Mouse (Mus musculus) ES-Bruce4 (cell line): ENCODE data around the gene Aldh8a1. TPM values are rescaled to one million over a fixed set of nuclear protein-coding genes. Genes with fewer than 3 reads are reported as not detected.

ENCODE experiments used
- H3K27ac ChIP-seq: 2 replicates; pipeline ENCODE4 v1.5.1; 2012; ENCODE audit warnings: low read length, inconsistent platforms; ENCODE audit not compliant: insufficient read depth
- H3K27me3 ChIP-seq: 2 replicates; pipeline ENCODE4 v1.6.1; 2012; ENCODE audit warnings: mild to moderate bottlenecking, low read length, inconsistent platforms; ENCODE audit not compliant: control insufficient read depth, poor library complexity, insufficient read depth, severe bottlenecking
- H3K36me3 ChIP-seq: 2 replicates; pipeline ENCODE4 v1.6.1; 2012; ENCODE audit warnings: inconsistent platforms, mild to moderate bottlenecking, low read length, moderate library complexity; ENCODE audit not compliant: control insufficient read depth, poor library complexity, insufficient read depth, severe bottlenecking
- H3K4me1 ChIP-seq: one replicate; pipeline ENCODE4 v1.8.1; 2011; ENCODE audit warnings: low read length; ENCODE audit not compliant: control insufficient read depth, insufficient read depth
- H3K4me3 ChIP-seq: 2 replicates; pipeline ENCODE4 v1.5.1; 2011; ENCODE audit warnings: low read depth, mild to moderate bottlenecking, low read length
- H3K9ac ChIP-seq: 2 replicates; pipeline ENCODE4 v1.6.1; 2012; ENCODE audit warnings: low read depth, mild to moderate bottlenecking, inconsistent platforms; ENCODE audit not compliant: poor library complexity, severe bottlenecking
- H3K9me3 ChIP-seq: replicated peaks from 2 replicates; pipeline ENCODE4 v1.6.1; 2012; ENCODE audit warnings: mild to moderate bottlenecking, low read length, inconsistent platforms; ENCODE audit not compliant: control insufficient read depth, poor library complexity, insufficient read depth, severe bottlenecking
- CTCF ChIP-seq: IDR thresholded peaks from one replicate; pipeline ENCODE4 v1.8.1; 2011; ENCODE audit warnings: low read depth, low read length
- EP300 ChIP-seq: IDR thresholded peaks from 2 replicates; pipeline ENCODE4 v1.6.1; 2011; ENCODE audit warnings: low read depth, low read length; ENCODE audit not compliant: insufficient read depth
- POLR2A ChIP-seq: IDR thresholded peaks from one replicate; pipeline ENCODE4 v1.8.1; 2011; ENCODE audit warnings: low read length; ENCODE audit not compliant: insufficient read depth
- polyA plus RNA-seq: library from polyadenylated mRNA; stranded (reverse); fragments of >200 nt; gene quantifications from 2 replicates; pipeline ENCODE4 v1.2.4, GENCODE M21; 2011; ENCODE audit warnings: low read depth; ENCODE audit not compliant: missing spikeins, insufficient read depth, insufficient read length

The Aldh8a1 gene
- polyA plus RNA-seq, 1 experiment: not detected

GRCm38 (mm10) chr10:21401259-21401658, 24.2 kb downstream of the Aldh8a1 start:
- no peaks in the 10 kb centered on the region for H3K4me1 ChIP-seq
- no peaks in the 10 kb centered on the region; the same call in 1 of the 2 replicates for H3K27me3 ChIP-seq
- no peaks in the 10 kb centered on the region for H3K36me3 ChIP-seq
- no peaks in the 10 kb centered on the region for H3K9me3 ChIP-seq
- TF ChIP-seq CTCF: no peak
- TF ChIP-seq POLR2A: no peak
- no peak overlapping the region for H3K9ac ChIP-seq
- H3K27ac ChIP-seq: no peak overlapping the region
- H3K4me3 ChIP-seq: no peak overlapping the region

DNA sequence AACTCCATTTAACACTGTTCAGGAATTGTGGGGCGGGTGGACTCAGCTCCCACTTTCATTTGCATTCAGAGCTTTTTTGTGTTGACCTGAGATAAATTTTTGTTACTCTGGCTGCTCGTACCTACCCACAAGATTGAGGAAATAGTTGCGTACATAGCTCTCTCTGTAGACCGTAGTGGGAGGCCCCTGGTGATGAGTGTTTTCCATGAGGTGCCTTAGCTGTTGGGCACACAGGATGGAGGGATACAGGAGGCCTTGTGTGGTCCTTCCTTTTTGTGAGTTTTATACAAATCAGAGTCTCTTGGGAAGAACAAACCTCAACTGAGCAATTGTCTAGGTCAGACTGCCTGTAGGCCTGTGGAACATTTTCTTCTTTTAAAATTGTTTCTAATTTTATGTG, 27.7 kb downstream of the Aldh8a1 start:
- H3K9ac ChIP-seq: no peak overlapping the region
- H3K36me3 ChIP-seq: no peaks in the 10 kb centered on the region
- H3K27ac ChIP-seq: no peak overlapping the region
- no peak overlapping the region for H3K4me3 ChIP-seq
- H3K4me1 ChIP-seq: no peaks in the 10 kb centered on the region
- H3K27me3 ChIP-seq: no peaks in the 10 kb centered on the region
- no peak for TF ChIP-seq POLR2A
- TF ChIP-seq EP300: no peak
- TF ChIP-seq CTCF: no peak
- no peaks in the 10 kb centered on the region for H3K9me3 ChIP-seq

DNA sequence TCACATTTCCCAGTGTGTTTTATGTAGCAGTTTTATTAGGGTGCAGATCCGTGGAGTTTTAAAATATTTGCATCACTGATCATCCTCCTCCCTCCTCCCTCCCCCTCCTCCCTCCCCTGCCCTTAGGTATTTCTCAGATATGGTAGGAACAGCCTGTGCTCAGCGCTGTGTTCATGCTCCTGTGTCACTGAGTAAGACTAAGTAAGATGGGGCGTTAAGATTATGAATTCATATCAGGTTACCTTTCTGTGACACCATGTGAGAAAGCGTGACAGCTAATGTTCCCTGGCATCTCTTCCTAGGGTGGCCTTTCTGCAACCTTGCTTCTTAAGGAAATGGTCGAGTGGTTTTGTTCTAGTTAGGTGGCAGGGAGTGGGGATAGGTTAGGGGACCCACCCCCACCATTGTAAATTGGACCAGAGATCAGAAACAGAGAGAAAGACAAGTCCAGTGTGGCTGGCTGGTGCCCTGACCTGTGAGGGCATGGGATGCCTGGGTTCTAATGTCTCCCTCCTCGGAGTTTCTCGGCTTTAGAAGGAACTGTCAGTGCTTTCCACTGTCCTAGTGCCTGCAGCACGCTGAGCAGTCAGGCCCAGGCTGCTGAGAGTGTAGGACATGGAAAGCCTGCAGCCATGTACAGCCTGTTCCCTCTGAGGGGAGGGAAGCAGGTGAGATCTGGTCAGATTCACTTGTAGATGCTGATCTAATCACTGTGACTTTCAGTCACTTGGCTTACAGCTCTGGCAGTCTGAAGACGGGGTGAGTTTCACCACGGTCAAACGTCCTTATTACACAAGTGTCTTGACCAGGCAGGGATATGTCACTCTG, 28.8 kb downstream of the Aldh8a1 start:
- Histone ChIP-seq H3K9ac (no peak overlapping the region), H3K4me3 (no peak overlapping the region), H3K9me3 (no peaks in the 10 kb centered on the region), H3K36me3 (no peaks in the 10 kb centered on the region), H3K27me3 (no peaks in the 10 kb centered on the region), H3K4me1 (no peaks in the 10 kb centered on the region), H3K27ac (no peak overlapping the region)
- TF ChIP-seq POLR2A (no peak), CTCF (no peak), EP300 (no peak)

DNA sequence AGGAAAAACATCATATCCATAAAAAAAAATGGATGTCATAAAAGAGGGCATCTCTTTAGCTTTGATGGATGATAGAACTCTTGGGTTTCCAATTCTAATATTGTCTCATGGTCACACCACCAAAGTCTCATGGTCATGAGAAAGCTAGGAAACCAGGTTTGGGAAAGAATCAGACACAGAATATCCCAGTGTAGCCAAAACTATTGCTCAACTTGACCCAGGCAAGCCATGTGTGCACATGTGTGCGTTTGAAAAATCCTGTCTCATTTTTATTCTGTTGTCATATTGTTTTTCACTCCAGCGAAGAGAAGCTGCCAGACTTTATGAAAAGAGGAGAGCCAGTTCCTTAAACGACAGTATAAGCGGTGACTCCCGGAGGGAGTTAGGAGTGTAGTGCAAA, 33.6 kb downstream of the Aldh8a1 start:
- H3K9me3 ChIP-seq: no peaks in the 10 kb centered on the region
- TF ChIP-seq POLR2A: no peak
- TF ChIP-seq CTCF: no peak
- TF ChIP-seq EP300: no peak
- H3K4me1 ChIP-seq: no peaks in the 10 kb centered on the region
- no peak overlapping the region for H3K9ac ChIP-seq
- H3K4me3 ChIP-seq: no peak overlapping the region
- H3K36me3 ChIP-seq: no peaks in the 10 kb centered on the region
- no peaks in the 10 kb centered on the region for H3K27me3 ChIP-seq
- H3K27ac ChIP-seq: no peak overlapping the region

- Histone ChIP-seq H3K27ac (no peak overlapping the region), H3K9me3 (no peaks in the 10 kb centered on the region), H3K9ac (no peak overlapping the region), H3K36me3 (no peaks in the 10 kb centered on the region), H3K4me1 (no peaks in the 10 kb centered on the region), H3K4me3 (no peak overlapping the region), H3K27me3 (no peaks in the 10 kb centered on the region)
- TF ChIP-seq EP300 (no peak), POLR2A (no peak), CTCF (no peak)
These were observed 34.6 kb downstream of the Aldh8a1 start for GRCm38 (mm10) chr10:21411621-21412205.

GRCm38 (mm10) chr10:21415031-21415430, 37.9 kb downstream of the Aldh8a1 start:
- Histone ChIP-seq H3K9me3 (no peaks in the 10 kb centered on the region), H3K27me3 (no peaks in the 10 kb centered on the region), H3K4me3 (no peak overlapping the region), H3K27ac (no peak overlapping the region), H3K9ac (no peak overlapping the region), H3K4me1 (no peaks in the 10 kb centered on the region), H3K36me3 (no peaks in the 10 kb centered on the region)
- no peak for TF ChIP-seq POLR2A
- TF ChIP-seq EP300: no peak
- no peak for TF ChIP-seq CTCF
